Mouse (Mus musculus): ENCODE measurements around the gene Tpra1. TPM values are rescaled to one million over a fixed set of nuclear protein-coding genes. Genes with fewer than 3 reads are reported as not detected.

The Tpra1 gene
- polyA plus RNA-seq (2014; fragmentation: Nextera tagmentation; extraction: Ambion mirVana): 45.8 and 48.5 TPM in 2 replicates

DNA sequence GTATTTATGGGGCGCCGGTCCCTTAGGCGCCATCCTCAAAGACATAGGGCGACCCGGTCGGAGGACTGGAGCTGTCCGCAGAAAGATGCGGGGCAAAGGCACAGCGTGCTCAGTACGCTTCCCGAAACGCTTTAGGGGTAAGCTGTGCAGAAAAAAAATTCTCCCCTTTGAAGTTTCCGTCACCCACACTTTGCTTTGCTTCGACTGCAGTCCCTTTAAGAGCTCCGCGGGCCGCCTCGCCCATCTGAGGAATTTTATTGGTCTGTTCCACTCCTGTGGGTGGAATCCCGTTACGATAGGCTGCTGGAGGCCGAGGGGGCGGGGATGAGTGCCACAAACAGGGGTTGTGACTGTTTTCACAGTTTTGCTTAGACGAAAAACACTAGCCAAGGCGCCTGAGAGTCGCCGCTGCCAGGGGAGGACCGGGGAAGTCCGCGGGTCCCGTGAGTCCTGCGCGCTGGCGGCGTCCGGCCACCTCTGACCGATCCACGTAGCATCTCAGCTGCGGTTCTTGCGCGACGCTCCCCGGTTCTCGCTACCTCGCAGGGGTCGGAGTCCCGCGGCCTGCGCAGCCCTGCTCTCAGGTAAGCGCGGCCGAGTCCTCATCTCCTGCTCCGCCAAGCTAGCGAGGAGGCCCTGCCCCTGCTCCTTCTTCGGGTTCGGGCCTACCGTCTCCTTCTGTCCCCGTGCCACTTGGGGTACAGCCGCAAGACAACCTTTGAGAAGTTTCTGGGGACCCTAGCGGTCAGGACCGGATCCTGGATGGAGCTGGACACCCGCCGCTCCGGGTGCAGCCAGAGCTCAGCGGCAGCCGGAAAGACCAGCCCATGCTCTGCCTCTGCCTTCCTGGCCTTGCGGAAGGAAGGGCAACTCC, at the start of gene Tpra1:
Gene Tpra1, plus strand, starts transcription at position 305 of the 874 bp plus-strand sequence.
- H3K9me3 ChIP-seq (ENCODE audit: control insufficient read depth, low read length): no peaks in the 10 kb centered on the region
- H3K4me3 ChIP-seq (replicated peaks; ENCODE audit: low read length): peak within 1 kb of the TSS; percentile 57
- peaks cover 26% of the 10 kb centered on the region for H3K4me1 ChIP-seq (replicated peaks; ENCODE audit: control insufficient read depth, insufficient read depth, low read length)
- H3K27ac ChIP-seq: peak within 1 kb of the TSS; percentile 77
- no peaks in the 10 kb centered on the region for H3K36me3 ChIP-seq (replicated peaks; ENCODE audit: control insufficient read depth, insufficient read depth)
- peak; percentile 95 for DNase-seq (ENCODE audit: low spot score)
- peak within 1 kb of the TSS; percentile 98 for H3K4me2 ChIP-seq (replicated peaks)
- peak within 1 kb of the TSS; percentile 75 for H3K9ac ChIP-seq
- peak; percentile 89 for ATAC-seq (ENCODE audit: low FRiP score)
- WGBS: under 1% methylated on average over 66 of the region's 66 CpGs
- no peaks in the 10 kb centered on the region for H3K27me3 ChIP-seq (ENCODE audit: control insufficient read depth, insufficient read depth, low read length)

DNA sequence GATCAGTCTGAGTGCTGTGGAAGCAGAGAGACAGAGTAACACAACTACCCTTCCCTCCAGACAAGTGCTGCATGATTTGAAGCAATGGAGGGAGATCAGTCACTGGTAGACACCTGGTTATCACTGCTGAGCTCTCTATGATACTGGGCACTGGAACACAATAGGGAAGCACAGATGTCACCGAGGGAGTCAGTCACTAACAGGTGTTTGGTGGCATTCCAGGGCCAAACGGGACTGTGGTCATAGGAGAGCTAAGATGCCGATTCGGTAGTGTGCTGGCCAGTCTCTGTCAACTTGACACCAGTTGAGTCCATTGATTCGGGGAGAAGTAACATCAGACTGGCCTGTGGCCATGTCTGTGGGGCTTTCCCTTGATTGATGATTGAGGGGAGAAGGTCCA, 47.5 kb upstream of the Tpra1 start:
- H3K4me2 ChIP-seq (replicated peaks): no peak overlapping the region
- DNase-seq (ENCODE audit: low spot score): no peak
- peaks cover 78% of the 10 kb centered on the region for H3K36me3 ChIP-seq (replicated peaks; ENCODE audit: control insufficient read depth, insufficient read depth)
- no peak for ATAC-seq (ENCODE audit: low FRiP score)
- H3K4me1 ChIP-seq (replicated peaks; ENCODE audit: control insufficient read depth, insufficient read depth, low read length): no peaks in the 10 kb centered on the region
- no peaks in the 10 kb centered on the region for H3K27me3 ChIP-seq (ENCODE audit: control insufficient read depth, insufficient read depth, low read length)
- WGBS: 77% methylated on average over 5 of the region's 5 CpGs
- H3K9me3 ChIP-seq (ENCODE audit: control insufficient read depth, low read length): no peaks in the 10 kb centered on the region
- no peak overlapping the region for H3K4me3 ChIP-seq (replicated peaks; ENCODE audit: low read length)
- H3K27ac ChIP-seq: no peak overlapping the region
- no peak overlapping the region for H3K9ac ChIP-seq

DNA sequence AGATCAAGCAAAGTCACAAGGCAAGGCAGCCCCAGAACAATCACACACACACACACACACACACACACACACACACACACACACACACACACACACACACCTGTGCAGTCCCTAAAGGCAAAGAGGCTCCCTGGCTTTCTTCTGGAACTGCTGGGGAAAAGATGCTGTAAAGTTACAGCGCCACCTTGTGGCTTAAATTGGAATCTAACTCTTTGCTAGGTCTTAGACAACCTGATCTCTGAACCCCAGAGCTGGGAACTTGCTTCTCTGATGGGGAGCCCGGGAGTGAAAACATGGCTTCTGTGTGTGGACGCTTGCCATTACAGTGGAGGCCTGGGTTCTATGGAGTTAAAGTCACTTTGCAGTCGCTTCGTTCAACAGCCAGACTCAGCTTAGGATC, 46.4 kb upstream of the Tpra1 start:
- H3K36me3 ChIP-seq (replicated peaks; ENCODE audit: control insufficient read depth, insufficient read depth): peaks cover 78% of the 10 kb centered on the region
- 0 out of 2 replicates have a peak, but pooled peaks have one; percentile 35 for ATAC-seq (ENCODE audit: low FRiP score)
- no peak overlapping the region for H3K9ac ChIP-seq
- H3K27ac ChIP-seq: no peak overlapping the region
- H3K27me3 ChIP-seq (ENCODE audit: control insufficient read depth, insufficient read depth, low read length): no peaks in the 10 kb centered on the region
- 26% methylated on average over 5 of the region's 5 CpGs for WGBS
- peak; percentile 86 for DNase-seq (ENCODE audit: low spot score)
- H3K4me2 ChIP-seq (replicated peaks): no peak overlapping the region
- no peak overlapping the region for H3K4me3 ChIP-seq (replicated peaks; ENCODE audit: low read length)
- H3K9me3 ChIP-seq (ENCODE audit: control insufficient read depth, low read length): no peaks in the 10 kb centered on the region
- no peaks in the 10 kb centered on the region for H3K4me1 ChIP-seq (replicated peaks; ENCODE audit: control insufficient read depth, insufficient read depth, low read length)

DNA sequence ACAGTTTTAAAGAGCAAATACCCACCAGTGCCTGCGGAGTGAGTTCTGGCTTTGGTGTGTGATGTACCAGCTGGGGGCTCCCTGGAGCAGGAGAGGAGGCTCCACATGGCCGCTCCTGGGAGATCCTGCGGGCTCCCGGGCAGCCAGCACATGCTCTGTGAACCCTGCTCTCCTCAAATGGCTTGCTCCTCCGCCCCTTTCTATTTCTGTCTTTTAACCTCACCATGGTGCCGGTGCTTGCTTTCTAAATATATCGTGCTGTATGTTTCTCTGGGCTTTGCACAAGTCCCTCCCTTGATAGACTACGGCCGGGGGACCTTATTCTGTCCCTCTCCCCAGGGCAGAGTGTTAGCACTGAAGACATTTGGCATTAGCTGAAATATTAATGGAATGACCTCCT, 44.8 kb upstream of the Tpra1 start:
- no peaks in the 10 kb centered on the region for H3K27me3 ChIP-seq (ENCODE audit: control insufficient read depth, insufficient read depth, low read length)
- 40% methylated on average over 9 of the region's 9 CpGs for WGBS
- ATAC-seq (ENCODE audit: low FRiP score) (no peak), DNase-seq (ENCODE audit: low spot score) (no peak)
- H3K4me3 ChIP-seq (replicated peaks; ENCODE audit: low read length): no peak overlapping the region
- peaks cover 84% of the 10 kb centered on the region for H3K36me3 ChIP-seq (replicated peaks; ENCODE audit: control insufficient read depth, insufficient read depth)
- H3K4me2 ChIP-seq (replicated peaks): no peak overlapping the region
- H3K9me3 ChIP-seq (ENCODE audit: control insufficient read depth, low read length): no peaks in the 10 kb centered on the region
- H3K4me1 ChIP-seq (replicated peaks; ENCODE audit: control insufficient read depth, insufficient read depth, low read length): no peaks in the 10 kb centered on the region
- no peak overlapping the region for H3K27ac ChIP-seq
- no peak overlapping the region; the same call in 1 of the 2 replicates for H3K9ac ChIP-seq

DNA sequence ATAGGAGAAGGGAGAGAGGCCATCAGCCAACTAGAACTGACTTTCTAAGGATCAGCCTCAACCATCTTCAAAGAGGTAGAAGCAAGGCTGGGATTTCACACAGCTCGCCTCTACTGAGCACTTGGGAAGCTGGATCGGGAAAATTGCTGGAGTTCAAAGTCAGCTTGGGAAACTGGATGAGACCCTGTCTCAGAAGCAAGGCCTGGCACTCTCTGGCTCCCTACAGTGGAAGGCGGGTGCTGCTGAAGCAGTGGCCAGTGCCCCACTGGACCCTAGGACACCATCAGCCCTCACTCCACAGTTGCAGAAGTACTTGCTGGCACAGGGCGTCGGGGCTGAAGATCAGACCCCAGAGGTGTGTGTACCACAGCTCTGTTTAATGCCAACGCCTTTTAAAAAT, 44.2 kb upstream of the Tpra1 start:
- H3K27me3 ChIP-seq (ENCODE audit: control insufficient read depth, insufficient read depth, low read length): no peaks in the 10 kb centered on the region
- H3K27ac ChIP-seq: no peak overlapping the region
- H3K9me3 ChIP-seq (ENCODE audit: control insufficient read depth, low read length): no peaks in the 10 kb centered on the region
- WGBS: 88% methylated on average over 6 of the region's 6 CpGs
- H3K36me3 ChIP-seq (replicated peaks; ENCODE audit: control insufficient read depth, insufficient read depth): peaks cover 85% of the 10 kb centered on the region
- H3K4me1 ChIP-seq (replicated peaks; ENCODE audit: control insufficient read depth, insufficient read depth, low read length): no peaks in the 10 kb centered on the region
- no peak overlapping the region for H3K9ac ChIP-seq
- no peak for ATAC-seq (ENCODE audit: low FRiP score)
- no peak overlapping the region for H3K4me2 ChIP-seq (replicated peaks)
- no peak overlapping the region for H3K4me3 ChIP-seq (replicated peaks; ENCODE audit: low read length)
- DNase-seq (ENCODE audit: low spot score): no peak

DNA sequence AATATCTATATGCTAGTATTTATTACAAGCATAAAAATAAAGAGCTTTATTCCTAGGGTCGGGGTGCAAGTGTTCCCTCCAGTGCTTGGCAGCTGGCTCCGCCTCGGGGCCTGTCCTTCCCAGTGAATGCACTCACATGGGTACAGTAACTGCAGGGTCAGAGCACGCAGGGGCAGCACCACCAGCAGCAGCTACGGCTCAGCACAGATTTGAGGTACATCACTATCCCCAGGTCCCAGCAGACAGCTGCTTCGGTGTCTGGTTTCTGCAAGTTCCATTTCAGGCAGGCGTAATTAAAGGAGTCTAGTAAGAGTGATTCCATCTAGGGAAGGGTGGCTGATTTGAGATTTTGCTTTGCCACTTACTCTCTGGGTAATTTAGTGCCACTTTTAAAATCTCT, 43.7 kb upstream of the Tpra1 start:
- Histone ChIP-seq H3K36me3 (replicated peaks; ENCODE audit: control insufficient read depth, insufficient read depth) (peaks cover 86% of the 10 kb centered on the region), H3K4me2 (replicated peaks) (no peak overlapping the region), H3K9me3 (ENCODE audit: control insufficient read depth, low read length) (no peaks in the 10 kb centered on the region), H3K4me1 (replicated peaks; ENCODE audit: control insufficient read depth, insufficient read depth, low read length) (no peaks in the 10 kb centered on the region), H3K4me3 (replicated peaks; ENCODE audit: low read length) (no peak overlapping the region), H3K27me3 (ENCODE audit: control insufficient read depth, insufficient read depth, low read length) (no peaks in the 10 kb centered on the region), H3K9ac (no peak overlapping the region), H3K27ac (no peak overlapping the region)
- 64% methylated on average over 7 of the region's 7 CpGs for WGBS
- ATAC-seq (ENCODE audit: low FRiP score): no peak
- no peak for DNase-seq (ENCODE audit: low spot score)

DNA sequence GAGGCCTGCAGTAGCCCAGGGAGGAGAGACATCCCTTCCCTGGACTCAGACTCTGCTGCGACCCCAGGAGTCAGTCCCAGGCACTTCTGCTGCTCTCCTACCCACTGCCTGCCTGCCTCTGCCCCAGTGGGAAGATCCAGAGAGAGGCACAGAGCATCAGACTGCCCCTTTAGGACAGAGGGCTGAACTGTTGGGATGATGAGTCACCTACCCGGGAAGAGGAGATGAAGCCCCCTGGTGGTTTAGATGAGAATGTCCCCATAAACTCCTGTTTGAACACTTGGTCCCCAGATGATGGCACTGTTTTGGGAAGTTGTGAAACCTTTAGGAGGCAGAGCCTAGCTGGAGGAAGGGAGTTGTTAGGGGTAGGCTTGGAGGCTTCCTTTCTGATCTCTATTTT, 41.1 kb upstream of the Tpra1 start:
- no peak overlapping the region for H3K4me3 ChIP-seq (replicated peaks; ENCODE audit: low read length)
- H3K27me3 ChIP-seq (ENCODE audit: control insufficient read depth, insufficient read depth, low read length): no peaks in the 10 kb centered on the region
- no peak for ATAC-seq (ENCODE audit: low FRiP score)
- no peaks in the 10 kb centered on the region for H3K9me3 ChIP-seq (ENCODE audit: control insufficient read depth, low read length)
- H3K4me2 ChIP-seq (replicated peaks): no peak overlapping the region
- peaks cover 93% of the 10 kb centered on the region for H3K36me3 ChIP-seq (replicated peaks; ENCODE audit: control insufficient read depth, insufficient read depth)
- no peak overlapping the region for H3K9ac ChIP-seq
- H3K4me1 ChIP-seq (replicated peaks; ENCODE audit: control insufficient read depth, insufficient read depth, low read length): no peaks in the 10 kb centered on the region
- 6% methylated on average over 2 of the region's 2 CpGs for WGBS
- no peak overlapping the region for H3K27ac ChIP-seq
- peak; percentile 56 for DNase-seq (ENCODE audit: low spot score)

DNA sequence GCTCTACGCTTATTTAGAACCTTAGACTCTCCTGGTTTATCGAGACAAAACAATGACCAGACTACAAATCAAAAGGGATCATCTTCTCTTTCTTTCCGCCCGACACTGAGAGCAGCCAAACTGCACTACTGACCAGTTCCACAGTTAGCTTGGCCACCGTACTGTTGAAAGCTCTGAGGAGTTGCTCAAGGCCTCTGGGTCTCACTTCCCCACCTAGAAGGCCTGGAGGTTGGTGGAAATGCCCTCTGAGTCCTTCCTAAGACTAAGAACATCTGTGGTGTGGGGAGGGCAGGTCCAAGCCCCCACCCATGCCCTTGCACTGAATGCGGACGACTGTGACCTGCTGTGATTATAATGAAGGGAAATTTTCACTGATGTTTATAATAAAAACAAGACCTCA, 36.3 kb upstream of the Tpra1 start:
- no peak overlapping the region for H3K4me3 ChIP-seq (replicated peaks; ENCODE audit: low read length)
- H3K27ac ChIP-seq: no peak overlapping the region
- H3K9me3 ChIP-seq (ENCODE audit: control insufficient read depth, low read length): no peaks in the 10 kb centered on the region
- H3K36me3 ChIP-seq (replicated peaks; ENCODE audit: control insufficient read depth, insufficient read depth): peaks cover 70% of the 10 kb centered on the region
- no peak for DNase-seq (ENCODE audit: low spot score)
- no peak for ATAC-seq (ENCODE audit: low FRiP score)
- H3K27me3 ChIP-seq (ENCODE audit: control insufficient read depth, insufficient read depth, low read length): no peaks in the 10 kb centered on the region
- H3K9ac ChIP-seq: no peak overlapping the region
- H3K4me2 ChIP-seq (replicated peaks): no peak overlapping the region
- peaks cover 14% of the 10 kb centered on the region for H3K4me1 ChIP-seq (replicated peaks; ENCODE audit: control insufficient read depth, insufficient read depth, low read length)
- 81% methylated on average over 7 of the region's 7 CpGs for WGBS

DNA sequence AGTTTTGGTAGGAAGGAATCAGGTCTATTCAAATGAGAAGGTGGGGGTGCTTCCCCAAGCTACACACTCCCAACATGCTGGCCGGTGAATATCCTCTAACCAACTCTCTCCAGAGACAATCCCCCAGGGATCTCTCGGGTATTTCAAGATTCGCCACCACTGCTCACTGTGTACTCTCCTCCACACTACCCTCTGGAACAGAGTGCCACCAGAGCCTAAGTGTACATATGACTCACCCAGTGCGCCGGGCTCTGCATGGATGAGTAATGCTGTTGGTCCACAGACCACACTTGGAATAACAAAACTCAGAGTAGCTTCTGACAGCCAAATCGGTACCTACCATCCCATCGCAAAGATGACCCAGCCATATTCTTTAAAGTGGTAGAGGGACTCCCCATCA, 32.6 kb upstream of the Tpra1 start:
- no peaks in the 10 kb centered on the region for H3K27me3 ChIP-seq (ENCODE audit: control insufficient read depth, insufficient read depth, low read length)
- H3K36me3 ChIP-seq (replicated peaks; ENCODE audit: control insufficient read depth, insufficient read depth): peaks cover 32% of the 10 kb centered on the region
- H3K9ac ChIP-seq: no peak overlapping the region
- no peak overlapping the region for H3K27ac ChIP-seq
- H3K4me1 ChIP-seq (replicated peaks; ENCODE audit: control insufficient read depth, insufficient read depth, low read length): peaks cover 40% of the 10 kb centered on the region
- no peak overlapping the region for H3K4me2 ChIP-seq (replicated peaks)
- ATAC-seq (ENCODE audit: low FRiP score) (no peak), DNase-seq (ENCODE audit: low spot score) (no peak)
- H3K4me3 ChIP-seq (replicated peaks; ENCODE audit: low read length): no peak overlapping the region
- whole genome bisulfite sequencing: 75% methylated on average over 7 of the region's 7 CpGs
- H3K9me3 ChIP-seq (ENCODE audit: control insufficient read depth, low read length): no peaks in the 10 kb centered on the region
